Mouse (Mus musculus): ENCODE data around the gene Apc2.
"Not testable (repeated sequence)": the region's sequence is repeated elsewhere in the genome, so short reads cannot be mapped to it uniquely, and the experiment has no call there.

The Apc2 gene

GRCm38 (mm10) chr10:80295618-80296425 is at the start of gene Apc2:
Gene Apc2 (plus strand): TSS chr10:80295977.
- DNase-seq (ENCODE audit: low read depth, low spot score) = peak; percentile 63

DNA sequence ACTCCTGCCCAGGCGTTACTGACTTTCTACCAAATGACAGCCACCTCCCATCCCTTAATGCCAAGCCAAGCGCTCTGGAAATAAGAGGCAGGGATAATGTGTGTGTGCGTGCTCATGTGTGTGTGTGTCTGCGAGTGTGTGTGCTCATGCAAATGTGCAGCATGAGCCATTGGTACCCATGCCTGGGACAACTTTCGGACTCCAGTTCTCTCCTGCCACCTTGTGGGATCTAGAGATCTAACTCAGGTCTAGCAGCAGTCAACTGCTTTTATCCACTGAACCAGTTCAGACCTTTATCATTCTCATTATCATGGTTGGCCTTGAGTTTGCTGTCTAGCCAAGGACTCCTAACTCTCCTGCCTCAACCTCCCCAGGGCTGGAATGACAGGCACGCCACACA is 47.9 kb upstream of the Apc2 start:
- no peak for DNase-seq (ENCODE audit: low read depth, low spot score)

DNA sequence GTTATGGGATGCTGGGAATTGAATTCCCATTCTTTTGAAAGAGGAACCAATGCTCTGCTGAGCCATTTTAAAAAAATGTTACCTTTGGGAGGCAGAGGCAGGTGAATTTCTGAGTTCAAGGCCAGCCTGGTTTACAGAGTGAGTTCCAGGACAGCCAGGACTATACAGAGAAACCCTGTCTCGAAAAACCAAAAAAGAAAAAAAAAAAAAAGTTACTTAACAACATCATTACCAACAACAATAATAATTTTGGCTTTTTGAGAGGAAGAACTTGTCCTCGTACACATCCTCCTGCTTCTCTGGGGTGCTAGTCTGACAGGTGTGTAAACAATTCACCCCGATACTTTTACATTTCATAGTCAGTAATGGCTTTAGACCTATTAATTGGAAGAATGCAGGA is 47.3 kb upstream of the Apc2 start:
- not testable (repeated sequence) for DNase-seq (ENCODE audit: low read depth, low spot score)

- DNase-seq (ENCODE audit: low read depth, low spot score) = peak; percentile 83
These were observed 46.7 kb upstream of the Apc2 start, which contains the start of gene Ndufs7 for GRCm38 (mm10) chr10:80248971-80249640. Gene Ndufs7 (plus strand): TSS chr10:80249121.

- DNase-seq (ENCODE audit: low read depth, low spot score) = no peak
These were observed 45.7 kb upstream of the Apc2 start for GRCm38 (mm10) chr10:80250059-80250458.

DNA sequence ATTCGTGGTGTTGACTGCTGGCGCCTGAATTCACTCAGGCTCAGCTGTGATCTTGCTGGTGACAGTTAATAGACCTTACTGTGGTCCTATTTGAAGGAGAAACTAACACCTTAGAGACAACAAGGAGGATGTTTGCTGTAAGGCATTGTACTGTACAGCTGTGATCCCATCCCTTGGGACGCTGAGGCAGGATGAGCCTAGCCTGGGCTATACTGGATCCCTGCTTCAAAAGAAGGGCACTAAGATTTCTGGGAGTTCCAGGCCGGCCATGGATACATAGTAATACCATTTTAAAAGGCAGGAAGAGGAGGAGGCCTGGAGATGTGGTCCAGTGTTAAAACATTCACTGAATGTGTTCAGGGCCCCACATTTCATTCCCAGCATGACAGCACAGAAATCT is 45.2 kb upstream of the Apc2 start:
- DNase-seq (ENCODE audit: low read depth, low spot score) = no peak

DNA sequence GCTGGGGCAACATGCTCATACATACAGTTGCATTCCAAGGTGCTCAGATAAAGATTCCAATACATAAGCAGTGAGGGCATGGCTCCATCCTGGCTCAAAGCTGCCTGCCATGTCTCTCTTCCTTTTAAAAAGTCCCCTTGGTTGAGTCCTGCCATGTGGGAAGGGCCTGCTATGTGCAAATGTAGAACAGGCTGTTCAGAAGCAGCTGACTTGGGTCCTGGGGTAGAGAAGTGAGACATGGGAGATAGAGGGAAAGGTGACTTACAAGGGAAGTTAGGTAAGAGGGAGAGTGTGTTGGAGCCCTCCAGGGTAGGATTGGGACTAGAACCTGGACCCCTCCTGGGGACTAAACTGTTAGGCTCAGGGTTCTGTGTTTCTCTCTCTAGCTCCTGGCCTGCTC is 43.8 kb upstream of the Apc2 start:
- DNase-seq (ENCODE audit: low read depth, low spot score) = no peak

DNA sequence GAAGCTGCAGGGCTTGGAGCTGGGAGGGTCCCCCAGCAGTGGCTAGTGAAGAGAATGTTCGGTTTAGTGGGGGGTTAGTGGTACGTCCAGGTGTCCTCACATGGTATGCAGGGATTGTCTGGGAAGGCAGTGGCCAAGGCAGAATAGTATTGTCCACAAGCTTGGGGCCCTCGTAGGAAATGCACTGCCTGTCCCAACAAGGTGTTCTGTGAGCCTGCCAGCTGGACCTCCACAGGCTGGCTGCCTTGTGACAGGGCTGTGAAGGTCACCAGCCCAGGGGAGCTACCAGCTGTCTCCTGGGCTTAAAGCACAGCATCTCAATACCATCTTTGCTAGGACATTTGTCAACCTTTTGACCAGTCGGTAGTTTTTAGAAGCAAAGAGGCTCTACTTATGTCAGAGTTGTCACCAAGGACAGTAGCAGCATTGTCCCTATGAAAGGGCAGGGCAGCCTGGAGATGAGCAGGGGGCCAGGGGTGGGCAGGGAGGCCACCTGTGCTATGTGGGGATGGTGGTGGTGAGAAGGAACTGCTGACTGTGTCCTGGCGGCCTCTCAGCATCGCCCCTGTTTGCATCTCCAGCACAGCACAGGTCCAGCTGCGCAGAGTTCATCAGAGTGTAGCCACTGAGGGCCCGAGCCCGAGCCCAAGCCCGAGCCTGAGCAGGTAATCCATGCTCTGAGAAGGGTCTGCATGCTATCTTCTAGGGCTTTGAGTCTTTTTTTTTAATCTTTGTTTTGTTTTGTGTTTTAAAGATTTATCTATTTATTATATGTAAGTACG is 43.1 kb upstream of the Apc2 start:
- no peak for DNase-seq (ENCODE audit: low read depth, low spot score)

- no peak for DNase-seq (ENCODE audit: low read depth, low spot score)
These were observed 42.2 kb upstream of the Apc2 start for GRCm38 (mm10) chr10:80253551-80253950.

GRCm38 (mm10) chr10:80254331-80255297 is 41.2 kb upstream of the Apc2 start:
- no peak for DNase-seq (ENCODE audit: low read depth, low spot score)

GRCm38 (mm10) chr10:80255881-80256535 is 39.8 kb upstream of the Apc2 start:
- no peak for DNase-seq (ENCODE audit: low read depth, low spot score)

GRCm38 (mm10) chr10:80257936-80258335 is 37.8 kb upstream of the Apc2 start:
- no peak for DNase-seq (ENCODE audit: low read depth, low spot score)

DNA sequence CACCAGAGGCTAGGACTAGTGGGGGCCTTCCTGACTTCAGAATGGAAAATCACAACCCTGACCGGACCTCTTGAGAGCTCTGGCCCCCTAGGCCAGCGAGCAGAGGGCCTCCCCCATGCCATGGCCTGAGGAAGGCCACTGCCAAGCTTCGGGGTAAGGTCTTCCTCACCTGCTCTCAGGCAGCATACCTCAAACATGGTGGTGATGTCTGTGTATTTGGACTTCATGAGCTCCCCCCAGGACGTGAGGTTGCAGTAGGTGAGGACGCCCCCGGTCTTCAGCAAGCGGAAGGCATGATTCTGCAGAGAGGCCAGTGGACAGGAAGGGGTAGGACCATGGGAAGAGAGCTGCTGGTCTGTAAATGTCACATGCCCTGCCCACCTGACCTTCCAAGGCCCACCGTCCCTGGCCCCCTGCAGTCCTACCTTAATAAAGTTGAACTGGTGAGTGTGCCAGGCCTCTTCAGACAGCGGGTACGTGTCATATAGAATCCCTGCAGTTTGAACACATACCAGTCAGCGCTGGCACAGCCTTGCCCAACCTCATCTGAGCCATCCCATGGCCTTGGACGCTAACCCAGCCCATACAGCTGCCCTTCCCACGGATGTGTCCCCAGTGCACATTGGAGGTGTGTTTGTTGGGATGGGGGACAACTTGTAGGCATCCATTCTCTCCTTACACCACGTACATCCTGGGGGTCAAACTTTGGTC is 36.9 kb upstream of the Apc2 start:
- DNase-seq (ENCODE audit: low read depth, low spot score) = no peak

DNA sequence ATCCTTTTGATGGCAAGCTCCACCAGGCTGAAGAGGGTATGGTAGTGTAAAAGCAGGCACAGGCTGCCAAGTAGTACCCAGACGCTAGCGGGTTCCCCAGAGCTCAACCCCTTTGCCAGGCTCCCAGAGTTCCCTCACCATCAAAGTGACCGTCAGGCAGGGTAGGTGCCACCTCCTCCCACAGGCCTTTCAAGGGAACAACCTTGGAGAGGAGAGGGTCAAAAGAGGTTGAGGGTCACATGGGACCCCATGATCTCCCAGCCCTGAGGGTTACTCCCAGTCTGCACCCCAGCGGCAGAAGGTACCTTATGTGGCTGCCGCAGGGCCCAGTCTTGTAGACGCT is 36.3 kb upstream of the Apc2 start:
- DNase-seq (ENCODE audit: low read depth, low spot score) = no peak

GRCm38 (mm10) chr10:80259861-80260641 is 35.7 kb upstream of the Apc2 start:
- DNase-seq (ENCODE audit: low read depth, low spot score) = no peak

DNA sequence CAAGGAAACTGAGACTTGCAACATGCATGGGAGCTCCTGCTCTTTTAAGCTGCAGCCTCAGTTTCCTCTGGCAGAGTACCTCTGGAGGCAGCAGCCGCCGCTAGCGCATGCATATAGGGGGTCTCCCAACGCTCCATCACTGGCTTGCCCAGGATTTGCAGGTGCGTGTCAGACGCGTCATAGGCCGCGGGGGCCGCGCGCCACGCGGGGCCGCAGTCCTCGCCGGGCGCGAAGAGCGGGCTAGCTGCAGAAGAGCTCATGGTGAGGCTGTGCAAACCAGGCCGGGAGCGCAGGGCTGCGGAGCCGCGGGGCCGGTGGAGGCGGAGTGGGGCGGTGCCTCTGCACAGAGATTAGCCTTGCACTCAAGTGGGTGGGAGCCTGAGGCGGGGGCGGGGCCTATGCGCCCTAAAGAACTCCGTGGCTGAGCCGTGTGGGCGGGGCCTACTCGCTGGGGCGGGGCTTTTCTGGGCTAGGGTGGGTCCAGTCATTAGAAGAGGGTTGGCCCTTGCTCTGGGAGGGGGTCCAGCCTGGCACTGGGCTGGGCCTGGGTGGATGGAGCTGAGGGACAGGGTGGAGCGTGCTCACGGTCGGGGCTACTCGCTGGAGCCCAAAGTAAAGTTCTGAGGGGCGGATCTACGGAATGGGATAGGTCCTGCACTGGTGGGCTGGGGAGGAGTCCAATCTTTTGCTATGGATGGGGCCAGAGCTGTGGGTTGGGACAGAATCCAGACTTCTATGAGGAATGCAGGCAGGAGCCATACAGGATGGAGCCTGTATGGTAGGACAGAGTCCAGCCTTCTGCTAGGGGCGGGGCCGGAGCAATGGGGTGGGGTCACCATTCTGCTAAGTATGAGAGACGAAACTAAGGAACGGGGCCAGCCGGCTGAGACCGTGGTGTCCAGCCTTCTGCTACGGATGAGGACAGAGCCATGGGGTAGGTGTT is 34.9 kb upstream of the Apc2 start, which contains the start of the genes Gamt and Dazap1:
TSS of gene Gamt (minus strand) at position 371 of the 943 bp plus-strand sequence.
TSS of gene Dazap1 (plus strand) at position 845 of the 943 bp plus-strand sequence.
- DNase-seq (ENCODE audit: low read depth, low spot score) = peak; percentile 93

DNA sequence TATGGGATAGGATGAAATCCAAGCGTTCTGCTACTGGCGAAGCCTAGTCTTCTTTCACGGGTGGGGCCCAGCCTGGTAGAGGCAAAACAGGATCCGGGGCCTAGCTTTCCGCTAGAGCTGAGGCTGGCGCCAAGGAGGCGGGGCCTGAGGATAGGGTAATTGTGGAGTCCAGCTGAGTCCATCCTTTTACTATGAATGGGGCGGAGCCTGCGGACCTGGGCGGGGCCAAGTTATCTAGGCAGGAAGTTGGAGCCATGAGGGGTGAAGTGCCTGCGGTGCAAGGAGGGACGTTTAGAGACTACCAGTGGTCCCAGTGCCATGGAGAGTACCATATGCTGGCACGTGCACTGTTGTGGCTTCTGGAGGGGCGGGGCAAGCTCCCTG is 34.2 kb upstream of the Apc2 start:
- DNase-seq (ENCODE audit: low read depth, low spot score) = peak; percentile 88

DNA sequence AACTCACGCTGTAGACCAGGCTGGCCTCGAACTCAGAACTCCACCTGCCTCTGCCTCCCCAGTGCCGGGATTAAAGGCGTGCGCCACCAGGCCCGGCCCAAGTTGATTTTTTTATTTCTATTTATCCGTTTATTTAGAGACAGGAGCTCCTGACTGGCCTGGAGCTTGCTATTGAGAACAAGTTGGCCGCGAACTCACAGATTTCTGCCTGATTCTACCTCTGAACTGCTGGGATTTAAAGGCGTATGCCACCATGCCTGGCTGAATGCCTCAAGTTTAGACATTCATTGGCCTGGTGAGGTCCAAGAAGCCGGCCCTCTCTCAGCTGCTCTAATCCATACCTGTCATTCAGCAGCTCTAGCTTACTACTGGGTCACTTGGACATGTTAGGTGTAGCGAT is 33.6 kb upstream of the Apc2 start:
- no peak for DNase-seq (ENCODE audit: low read depth, low spot score)

All from embryo, embryonic 11.5 days (tissue).